Mouse (Mus musculus): ENCODE data around the gene Draxin. TPM values are rescaled to one million over a fixed set of nuclear protein-coding genes. Genes with fewer than 3 reads are reported as not detected.
"Not testable (repeated sequence)": the region's sequence is repeated elsewhere in the genome, so short reads cannot be mapped to it uniquely, and the experiment has no call there.

Gene Draxin
- total RNA-seq, 2 experiments from 2014 or later: not detected

DNA sequence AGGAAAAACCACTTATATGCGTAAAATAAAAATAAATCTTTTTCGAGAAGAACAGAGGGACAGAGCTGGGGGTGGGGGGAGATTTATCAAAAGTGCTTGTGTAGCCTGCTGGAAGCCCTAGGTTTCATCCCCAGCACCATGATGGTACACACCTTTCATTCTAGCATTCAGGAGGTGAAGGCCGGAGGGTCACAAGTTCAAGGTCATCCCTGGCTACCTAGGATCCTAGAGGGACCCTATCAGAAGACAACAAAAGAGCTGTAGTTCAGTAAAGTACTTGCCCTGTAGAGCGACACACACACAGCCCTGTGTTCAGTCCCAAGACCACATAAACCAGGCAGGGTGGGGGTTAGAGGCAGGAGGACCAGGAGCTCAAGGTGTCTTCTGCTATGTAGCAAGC is 23.5 kb upstream of the Draxin start:
- intact Hi-C loops (cut with DNase I): no loop called here
- DNase-seq: no peak

DNA sequence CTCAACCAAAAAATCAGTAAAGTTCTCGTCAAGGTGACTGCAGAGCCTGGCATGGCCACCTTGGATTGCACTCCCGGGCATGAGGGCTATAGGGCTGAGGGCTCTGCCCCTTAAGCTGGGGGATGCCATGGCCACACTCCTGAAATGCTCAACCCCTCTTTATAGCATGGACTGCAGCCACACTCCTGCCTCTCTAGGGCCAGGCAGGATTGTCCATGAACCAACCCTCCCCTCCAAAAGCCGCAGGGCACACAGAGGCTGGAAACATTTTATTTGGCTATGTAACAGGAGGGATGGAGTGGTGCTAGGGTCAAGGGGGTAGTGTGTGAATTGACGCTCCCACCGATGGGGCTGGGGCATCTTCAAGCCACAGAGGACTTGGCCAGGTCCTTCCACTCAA is 22.0 kb upstream of the Draxin start:
- intact Hi-C loops (cut with DNase I): no loop called here
- DNase-seq: no peak

DNA sequence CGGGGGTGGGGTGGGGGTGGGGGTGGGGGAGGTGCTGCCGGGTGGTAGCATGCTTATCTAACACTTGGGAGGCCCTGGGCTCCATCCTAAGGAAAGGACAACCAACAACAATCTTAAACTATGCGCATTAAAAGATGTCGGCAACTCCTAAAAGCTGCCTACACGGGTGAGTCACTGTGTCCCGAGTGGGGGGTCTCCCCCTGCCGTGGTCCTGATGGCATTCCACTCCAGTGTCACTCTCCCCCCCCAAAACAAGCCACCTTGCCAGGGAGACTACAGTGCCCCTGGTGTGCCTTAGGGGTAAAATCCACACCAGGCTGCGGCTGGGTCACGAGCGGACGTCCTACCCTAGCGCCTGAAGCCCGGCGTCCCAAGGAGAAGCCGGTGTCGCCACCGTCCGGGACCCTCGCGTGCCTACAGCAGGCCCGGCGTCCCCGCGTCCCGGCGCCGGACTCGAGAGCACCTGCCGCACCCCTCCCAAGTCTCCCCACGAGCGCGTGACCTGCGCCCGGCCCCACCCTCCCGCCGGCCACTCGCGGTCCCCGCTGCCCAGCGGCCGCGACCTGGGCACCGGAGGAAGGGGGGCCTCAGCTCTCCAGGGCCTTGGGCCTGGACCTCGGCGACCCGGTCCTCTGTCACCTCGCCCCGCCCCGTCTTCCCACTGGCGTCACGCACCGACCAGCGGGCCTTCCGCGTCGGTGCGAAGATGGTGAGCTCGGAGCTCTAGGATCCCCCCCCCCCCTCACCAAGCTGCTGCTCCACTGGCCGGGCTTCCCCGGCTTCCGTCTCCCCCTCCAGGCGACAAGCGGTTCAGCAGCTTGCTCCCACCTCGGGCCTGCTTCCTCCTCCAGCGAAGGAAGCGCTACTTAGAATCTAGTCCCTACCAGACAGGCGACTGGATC is 21.0 kb upstream of the Draxin start, which contains the start of gene Fbxo6:
TSS of gene Fbxo6 (minus strand) at position 874 of the 902 bp plus-strand sequence.
- intact Hi-C loops (cut with DNase I): loop anchor here (1.0 kb wide), 1 partner anchor 11 kb away; no protein-coding TSS in a partner anchor
- peak; percentile 90 for DNase-seq

DNA sequence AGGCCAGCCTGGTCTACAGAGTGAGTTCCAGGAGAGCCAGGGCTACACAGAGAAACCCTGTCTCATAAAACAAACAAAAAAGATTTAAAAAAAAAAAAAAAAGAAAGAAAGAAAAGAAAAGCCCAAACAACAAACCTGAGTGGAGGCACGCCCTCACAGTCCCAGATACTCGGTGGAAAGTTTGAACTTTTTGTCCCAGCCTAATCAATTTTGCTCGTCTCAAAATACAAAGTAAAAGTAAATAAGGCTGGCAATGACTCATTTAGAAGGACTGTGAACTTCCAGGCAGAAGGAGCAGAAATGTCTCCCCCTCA is 20.4 kb upstream of the Draxin start:
- intact Hi-C loops (cut with DNase I): loop anchor here (1.0 kb wide), 1 partner anchor 11 kb away; no protein-coding TSS in a partner anchor
- no peak for DNase-seq

DNA sequence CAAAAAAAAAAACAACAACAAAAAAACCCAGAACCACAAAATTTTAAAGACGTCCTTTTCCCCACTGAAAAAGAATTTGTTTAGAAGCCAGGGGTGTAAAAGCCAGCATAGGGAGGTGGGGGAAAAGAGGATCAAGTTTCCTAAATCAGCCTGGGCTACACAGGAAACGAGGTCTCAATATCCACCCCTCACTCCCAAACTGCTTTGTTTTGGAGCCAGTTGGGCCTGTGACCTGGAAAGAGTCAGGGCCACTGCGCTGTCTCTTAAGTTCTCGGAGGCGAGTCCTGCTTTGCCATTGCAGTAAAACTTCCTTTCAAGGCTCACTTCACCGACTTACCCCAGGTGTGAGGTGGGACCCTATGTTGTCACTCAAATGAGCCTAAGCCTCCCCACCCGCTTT is 19.7 kb upstream of the Draxin start:
- DNase-seq: no peak
- intact Hi-C loops (cut with DNase I): no loop called here

DNA sequence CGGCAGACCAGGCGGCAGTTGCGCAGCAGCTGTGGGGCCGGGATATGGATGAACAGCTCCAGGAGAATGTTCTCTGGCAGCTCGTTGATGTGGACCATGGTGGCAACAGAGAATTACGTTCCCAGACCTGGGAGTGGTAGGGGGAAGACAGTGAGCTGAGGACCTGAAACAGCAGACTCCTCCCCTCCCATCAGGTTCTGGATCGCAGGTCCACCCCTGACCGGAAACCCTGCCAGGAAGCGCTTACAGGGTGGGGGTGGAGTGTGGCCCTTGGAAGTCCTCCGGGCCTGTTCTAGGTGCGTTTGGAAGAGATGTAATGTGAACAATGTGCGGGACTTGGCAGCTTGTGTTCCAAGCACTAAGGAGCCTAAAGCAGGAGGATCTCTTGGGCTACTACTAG is 19.0 kb upstream of the Draxin start:
- no peak for DNase-seq
- intact Hi-C loops (cut with DNase I): no loop called here

DNA sequence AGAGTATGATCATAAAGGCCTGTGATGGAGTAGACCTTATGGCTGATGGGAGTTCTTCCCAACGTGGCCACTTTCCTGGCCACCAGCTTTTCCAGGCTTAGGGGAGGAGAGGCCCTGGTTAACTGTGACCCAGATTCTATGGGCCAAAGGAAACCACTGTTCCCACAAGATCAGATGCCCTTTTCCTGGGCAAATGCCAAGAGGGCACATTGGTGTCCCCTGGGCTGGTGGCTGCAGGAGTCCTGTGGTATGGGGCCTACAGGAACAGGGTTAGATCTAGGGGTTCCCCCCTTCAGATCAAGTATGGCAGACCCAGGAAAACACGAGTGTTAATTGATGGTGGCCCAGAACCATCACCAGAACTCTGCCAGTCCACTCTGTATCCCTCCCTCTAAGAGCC is 17.2 kb upstream of the Draxin start:
- intact Hi-C loops (cut with DNase I): no loop called here
- DNase-seq: no peak

DNA sequence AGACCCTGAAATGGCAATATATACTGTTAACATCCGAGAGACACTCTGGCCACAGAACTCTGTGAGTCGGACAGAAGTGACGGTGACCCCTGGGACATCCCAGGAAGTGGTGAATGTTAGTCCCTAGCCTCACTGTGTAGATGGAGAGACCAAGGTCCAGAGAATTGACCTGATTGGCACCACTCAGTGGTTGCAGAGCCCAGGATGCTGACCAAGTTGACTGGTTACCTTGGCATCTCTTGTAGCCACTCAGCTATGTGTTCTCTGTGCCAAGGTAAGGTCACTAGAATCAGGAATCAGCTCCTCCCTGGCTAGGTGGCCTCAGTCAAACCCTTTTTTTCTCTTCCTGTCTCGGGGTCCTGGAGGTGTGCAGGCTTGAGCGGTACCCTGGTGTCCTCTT is 13.2 kb upstream of the Draxin start:
- DNase-seq: no peak
- intact Hi-C loops (cut with DNase I): no loop called here

DNA sequence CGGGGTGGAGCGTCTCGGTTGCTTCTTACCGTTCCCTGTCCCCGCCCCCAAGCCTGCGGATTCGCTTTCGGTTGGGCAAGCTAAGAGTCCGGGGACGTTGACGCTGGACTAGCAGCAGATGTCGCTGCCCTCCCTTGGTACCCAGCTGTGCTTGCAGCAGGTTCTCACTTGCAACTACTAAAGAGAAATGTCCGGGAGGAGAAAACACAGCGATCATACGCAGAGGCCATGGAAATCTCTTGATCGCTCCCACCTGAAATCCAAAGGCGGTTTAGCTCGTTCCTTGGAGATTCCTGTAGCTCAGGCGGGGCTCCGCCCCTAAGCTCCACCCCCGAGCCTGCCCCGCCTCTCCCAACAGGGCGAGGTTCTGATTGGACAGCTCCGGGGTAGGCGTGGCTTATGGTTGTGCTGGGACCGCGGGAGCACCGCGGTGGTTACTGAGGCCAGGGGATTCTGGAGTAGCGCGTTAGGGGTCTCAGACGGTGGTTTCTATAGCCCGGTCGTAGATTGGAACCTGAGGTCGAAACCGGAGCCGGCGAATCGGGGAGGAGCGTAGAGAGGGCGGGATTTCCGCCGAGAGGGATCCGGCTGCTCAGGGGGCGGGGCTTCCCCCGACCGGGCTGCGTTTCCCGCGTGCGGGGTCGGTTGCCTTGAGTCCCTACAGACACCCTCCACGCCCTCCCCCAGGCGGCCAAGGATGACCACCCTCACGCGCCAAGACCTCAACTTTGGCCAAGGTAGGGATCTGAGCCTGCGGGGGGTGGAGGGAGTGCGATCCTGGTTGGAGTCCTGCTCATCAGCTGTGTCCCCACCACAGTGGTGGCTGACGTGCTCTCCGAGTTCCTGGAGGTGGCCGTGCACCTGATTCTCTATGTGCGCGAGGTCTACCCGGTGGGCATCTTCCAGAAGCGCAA is 9.9 kb upstream of the Draxin start:
- DNase-seq: peak; percentile 95 to 96
- intact Hi-C loops (cut with DNase I): loop anchor here (1.0 kb wide), 1 partner anchor 11 kb away; no protein-coding TSS in a partner anchor

DNA sequence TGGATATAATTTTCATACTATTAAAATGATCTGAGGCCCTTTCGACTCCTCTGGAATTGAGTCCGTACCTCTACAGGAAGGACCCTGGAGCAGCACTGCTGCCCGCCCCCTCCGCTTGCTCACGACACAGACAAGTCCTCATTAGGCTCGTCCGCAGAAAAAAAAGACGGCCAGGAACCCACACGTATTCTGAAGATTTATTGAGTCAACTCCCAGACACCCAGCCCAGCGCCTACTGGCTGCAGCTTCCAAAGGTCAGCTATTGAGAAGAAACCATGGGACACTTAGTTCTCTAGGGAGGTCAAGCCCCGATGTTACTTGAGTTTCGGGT is 9.2 kb upstream of the Draxin start:
- intact Hi-C loops (cut with DNase I): loop anchor here (1.0 kb wide), 1 partner anchor 12 kb away; no protein-coding TSS in a partner anchor
- DNase-seq: no peak

DNA sequence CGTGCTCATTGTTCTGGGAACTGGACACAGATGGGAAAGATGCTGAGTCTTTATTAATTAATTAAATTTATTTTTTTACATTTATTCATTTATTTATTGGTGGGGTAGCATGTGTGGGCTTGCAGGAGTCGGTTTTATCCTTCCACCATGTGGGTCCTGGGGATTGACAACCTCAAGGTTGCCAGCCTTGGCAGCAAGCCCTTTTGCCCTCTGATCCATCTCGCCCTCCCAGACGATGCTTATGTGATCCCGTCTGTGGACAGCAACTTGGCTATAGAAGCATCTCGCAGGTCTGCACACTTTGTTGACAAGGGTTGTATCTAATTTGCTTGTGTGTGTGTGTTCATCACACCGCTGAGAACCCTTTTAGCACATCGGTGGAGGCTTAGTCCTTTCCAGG is 7.0 kb upstream of the Draxin start:
- intact Hi-C loops (cut with DNase I): no loop called here
- no peak for DNase-seq

DNA sequence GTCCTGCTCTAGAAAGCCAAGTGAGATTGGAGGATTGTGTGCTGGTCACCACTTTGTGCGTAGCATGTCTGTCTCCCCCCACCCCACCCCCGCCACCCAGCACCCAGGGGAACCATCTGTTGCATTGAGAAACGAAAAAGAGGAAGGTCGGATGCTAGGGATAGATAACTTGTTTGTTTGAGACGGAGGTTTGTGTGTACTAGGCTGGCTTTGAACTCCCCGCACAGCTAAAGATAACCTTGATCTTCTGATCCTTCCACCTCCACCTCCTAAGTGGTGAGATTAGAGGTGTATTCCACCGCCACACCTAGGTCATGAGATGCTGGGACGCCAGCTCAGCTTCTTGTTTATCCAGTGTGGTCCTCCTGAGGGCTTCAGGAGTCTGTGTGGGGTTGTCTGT is 4.5 kb upstream of the Draxin start:
- no peak for DNase-seq
- intact Hi-C loops (cut with DNase I): no loop called here

DNA sequence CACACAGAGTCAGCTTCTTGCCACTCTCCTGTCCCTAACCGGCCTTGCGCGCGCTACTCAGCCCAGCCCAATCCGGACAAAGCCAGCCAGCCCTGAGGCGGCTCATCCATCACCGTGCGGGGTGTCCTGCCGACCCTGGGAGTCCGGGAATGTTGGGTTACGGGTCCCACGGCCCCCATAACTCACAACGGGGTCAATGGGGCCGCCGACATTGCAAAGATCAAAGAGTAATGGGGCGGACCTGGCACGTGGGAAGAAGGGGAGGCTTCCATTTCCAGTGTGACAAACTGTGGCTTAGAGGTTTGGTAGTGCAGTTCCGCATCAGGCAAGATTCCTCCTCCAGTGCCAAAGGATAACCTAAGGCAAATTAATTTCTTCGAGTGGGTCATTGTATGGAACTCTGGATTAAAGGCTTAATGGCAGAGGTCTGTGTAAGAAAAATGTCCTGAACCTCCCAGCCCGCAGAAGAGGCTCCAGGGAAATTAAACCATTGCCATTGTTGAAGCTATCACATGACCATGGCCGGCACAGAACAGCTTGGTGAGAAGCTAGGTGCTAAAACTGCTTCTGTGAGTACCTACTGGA is 1.1 kb upstream of the Draxin start:
- intact Hi-C loops (cut with DNase I): no loop called here
- DNase-seq: no peak

DNA sequence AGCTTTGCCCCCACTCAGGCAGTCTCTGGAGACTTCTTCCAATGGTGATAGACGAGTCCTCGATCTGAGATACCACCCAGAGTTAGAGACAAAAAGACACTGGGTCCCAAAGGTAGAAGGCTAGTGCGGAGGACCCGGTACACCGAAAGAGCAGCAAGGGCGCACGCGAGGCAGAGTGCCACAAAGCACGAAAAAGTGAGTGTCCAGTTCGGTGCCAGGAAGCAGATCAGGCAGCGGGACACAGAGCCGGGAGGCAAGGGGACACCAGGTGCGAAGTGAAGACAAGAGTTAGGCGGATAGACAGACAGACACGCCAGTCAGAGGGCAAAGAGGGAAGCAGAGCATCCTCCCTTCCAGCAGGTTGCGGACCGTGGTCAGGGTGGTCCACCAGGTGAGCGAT is 365 bp downstream of the Draxin start, which contains the start of gene Mad2l2:
TSS of gene Mad2l2 (plus strand) at position 252 of the 400 bp plus-strand sequence.
- no peak for DNase-seq
- intact Hi-C loops (cut with DNase I): no loop called here

DNA sequence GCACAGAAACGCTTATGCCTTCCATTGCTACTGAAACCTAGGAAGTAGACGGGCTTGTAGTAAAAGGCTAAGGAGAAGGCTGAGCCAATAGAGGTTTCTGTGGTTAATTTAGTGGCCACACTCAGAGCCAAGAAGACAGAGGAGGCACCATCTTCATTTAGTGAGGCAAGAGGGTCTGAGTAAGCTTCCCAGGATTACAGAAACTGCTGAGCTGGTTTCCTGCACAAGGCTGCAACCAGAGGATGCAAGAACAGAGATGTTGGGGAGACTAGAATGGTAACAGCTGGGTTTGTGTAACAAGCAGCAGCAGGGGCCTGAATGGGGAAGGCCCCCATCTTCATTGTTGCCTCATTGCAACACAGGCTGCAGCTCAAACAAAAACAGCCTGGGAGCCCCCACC is 1.8 kb downstream of the Draxin start:
- DNase-seq: no peak
- intact Hi-C loops (cut with DNase I): no loop called here

DNA sequence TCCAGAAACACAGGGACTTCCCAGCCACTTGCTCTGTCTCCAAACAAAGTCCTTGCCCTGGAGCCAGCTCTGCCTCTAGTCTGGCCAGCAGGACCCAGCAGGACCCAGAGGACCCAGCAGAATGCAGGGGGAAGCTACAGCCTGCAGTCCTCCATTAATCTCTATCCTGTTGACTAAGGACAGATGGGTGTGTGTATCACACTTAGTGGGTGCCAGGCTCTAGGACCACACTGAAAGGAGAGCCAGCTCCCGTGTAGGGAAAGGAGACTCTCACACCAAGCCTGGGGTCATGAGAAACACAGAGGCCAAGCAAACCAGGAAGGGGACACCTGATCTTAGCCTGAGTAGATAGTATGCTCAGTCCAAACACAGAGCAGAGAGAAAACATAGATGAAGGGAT is 2.3 kb downstream of the Draxin start:
- intact Hi-C loops (cut with DNase I): no loop called here
- DNase-seq: no peak

DNA sequence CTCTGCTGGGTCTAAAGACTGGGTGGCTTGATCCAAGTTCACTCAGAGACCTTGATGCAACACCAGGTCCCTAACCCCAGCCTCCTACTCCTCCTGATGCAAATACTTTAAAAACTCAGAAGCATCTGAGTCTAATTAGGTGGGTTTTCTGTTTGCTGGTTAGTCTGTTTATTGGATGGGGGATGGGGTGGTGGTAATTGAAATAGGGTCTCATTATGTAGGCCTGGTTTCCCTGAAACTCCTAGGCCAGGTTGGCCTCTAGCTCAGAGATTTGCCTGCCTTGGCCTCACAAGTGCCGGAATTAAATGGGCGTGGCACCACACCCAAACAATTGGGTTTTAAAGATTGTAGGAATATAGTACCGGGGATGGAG is 7.8 kb downstream of the Draxin start:
- no peak for DNase-seq
- intact Hi-C loops (cut with DNase I): no loop called here

DNA sequence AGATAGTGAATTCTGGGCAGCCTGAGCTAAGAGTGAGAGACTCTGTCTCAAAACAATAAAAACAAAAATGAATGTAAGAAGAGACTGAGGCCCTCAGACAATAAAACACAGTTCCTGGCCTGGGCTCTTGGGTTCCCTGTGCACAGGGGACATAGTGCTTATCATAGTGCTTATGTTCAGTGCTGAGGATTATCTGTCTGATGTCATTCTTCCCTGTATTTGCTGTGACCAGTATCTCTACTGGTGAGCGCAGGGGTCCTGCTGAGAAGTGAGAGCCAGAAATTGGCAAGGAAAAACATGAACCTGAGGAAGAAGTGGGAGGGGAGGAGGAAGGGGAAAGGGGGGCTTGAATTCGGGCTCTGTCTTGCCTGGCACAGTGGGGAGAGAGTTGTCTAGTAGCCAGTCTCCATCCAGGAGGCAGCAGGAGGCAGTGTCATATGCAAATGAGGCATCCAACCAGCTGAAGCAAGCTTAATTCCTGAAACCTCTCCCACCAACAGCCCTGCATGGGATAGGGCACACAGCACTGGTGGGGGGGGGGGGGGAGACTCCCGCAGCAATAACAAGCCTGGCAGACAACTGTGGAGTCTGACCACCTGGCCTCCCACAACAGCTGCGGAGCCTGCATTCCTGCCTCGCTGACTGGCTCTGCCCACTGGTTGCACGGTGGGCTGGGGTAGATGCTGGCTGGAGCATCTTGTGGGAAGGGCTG is 8.4 kb downstream of the Draxin start:
- intact Hi-C loops (cut with DNase I): no loop called here
- DNase-seq: no peak

DNA sequence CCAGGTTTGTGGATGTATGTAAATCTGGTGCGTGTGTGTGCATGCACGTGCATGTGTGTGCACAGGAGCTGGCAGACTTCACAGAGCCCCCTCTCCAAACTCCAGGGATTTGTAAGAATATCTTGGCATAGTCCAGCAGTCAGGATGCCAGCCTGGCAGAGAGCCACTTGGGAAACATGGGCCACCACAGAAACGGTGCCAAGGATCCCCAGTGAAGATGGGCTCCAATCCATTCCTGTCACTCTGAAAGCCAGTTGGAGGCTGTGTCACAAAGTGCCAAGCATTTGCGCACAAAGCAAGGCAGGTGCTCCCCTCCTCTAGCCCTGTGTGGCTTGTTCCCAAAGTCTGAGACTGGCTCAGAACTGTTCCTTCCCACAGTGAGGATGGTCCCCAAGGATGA is 9.1 kb downstream of the Draxin start:
- intact Hi-C loops (cut with DNase I): no loop called here
- DNase-seq: no peak

DNA sequence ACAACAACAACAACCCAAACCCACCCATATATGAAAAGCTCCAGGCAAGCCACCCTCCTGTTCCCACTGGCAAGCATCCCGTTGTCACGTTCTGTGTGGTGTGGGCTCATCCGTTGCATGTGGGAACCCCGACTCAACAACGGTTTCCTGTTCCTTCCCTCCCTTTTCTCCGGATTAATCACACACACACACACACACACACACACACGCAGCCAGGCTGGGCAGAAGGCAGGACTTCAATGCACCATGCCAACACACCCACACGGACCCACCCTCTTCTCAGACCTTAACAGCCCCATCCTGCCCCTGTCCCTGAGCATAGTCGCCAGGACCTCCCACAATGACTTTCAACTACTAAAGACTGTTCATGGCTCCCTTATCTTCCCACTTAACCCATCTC is 9.9 kb downstream of the Draxin start:
- intact Hi-C loops (cut with DNase I): no loop called here
- DNase-seq: no peak

DNA sequence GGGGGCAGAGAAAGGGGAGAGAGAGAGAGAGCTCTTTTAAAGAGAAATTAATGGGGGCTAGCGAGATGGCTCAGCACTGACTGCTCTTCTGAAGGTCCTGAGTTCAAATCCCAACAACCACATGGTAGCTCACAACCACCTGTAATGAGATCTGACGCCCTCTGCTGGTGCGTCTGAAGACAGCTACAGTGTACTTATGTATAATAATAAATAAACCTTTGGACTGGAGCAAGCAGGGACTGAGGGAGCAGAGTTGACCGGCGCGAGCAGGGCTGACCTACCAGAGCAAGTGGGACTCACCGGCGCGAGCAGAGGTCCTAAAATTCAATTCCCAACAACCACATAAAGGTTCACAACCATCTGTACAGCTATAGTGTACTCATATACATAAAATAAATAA is 10.9 kb downstream of the Draxin start:
- intact Hi-C loops (cut with DNase I): loop anchor here (5.0 kb wide), 1 partner anchor 308 kb away; no protein-coding TSS in a partner anchor
- not testable (repeated sequence) for DNase-seq
